Mouse (Mus musculus): ENCODE results near the gene Lrrc8e. TPM values are rescaled to one million over a fixed set of nuclear protein-coding genes. Genes with fewer than 3 reads are reported as not detected.
A peak's percentile ranks its signal among the peaks of the same experiment; 100 is the strongest.

Lrrc8e gene
- polyA plus RNA-seq, 1 experiment from 2014 or later, result 0.21 TPM

DNA sequence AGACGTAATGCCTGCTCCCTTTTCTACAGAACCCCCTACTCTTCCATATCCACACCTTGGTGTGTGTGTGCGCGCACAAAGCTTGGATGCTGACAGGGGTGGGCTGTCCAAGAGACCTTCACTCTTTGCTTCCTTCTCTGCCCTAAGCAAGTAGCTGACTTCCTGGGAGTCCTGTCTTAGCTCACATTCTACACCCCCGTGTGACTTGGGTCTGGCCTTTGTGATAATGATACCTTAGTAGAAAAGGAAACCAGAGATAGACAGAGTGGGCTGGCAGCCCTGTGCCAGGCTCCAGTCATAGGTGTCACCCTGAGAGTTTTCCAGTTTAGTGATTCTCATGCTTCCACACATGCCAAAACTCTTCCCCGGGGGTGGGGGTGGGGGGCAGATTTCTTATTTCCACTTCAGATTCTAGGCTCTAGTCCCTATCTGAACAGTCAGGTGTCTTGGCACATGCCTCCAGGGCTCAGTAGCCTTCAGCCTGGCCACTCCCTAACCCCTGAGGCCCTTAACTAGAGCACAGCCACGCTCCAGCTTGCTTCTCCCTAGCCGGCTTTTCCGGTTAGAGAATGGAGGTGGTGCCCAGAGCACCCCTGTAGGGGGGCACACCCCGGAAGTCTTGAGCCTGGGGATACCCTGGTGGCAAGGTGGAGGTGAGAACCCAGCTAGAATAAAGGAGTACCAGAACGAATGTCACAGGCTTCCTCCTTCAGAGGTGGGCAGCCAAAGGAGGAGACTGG lies 4.2 kb downstream of the Lrrc8e start:
- Histone ChIP-seq H3K36me3 (ENCODE audit: control insufficient read depth, insufficient read depth, low read length) (no peaks in the 10 kb centered on the region), H3K9me3 (ENCODE audit: control insufficient read depth, low read length) (no peaks in the 10 kb centered on the region), H3K9ac (ENCODE audit: low read depth, low read length) (no peak overlapping the region), H3K4me1 (replicated peaks; ENCODE audit: control insufficient read depth, insufficient read depth, low read length) (peaks cover 5% of the 10 kb centered on the region; the same call in 1 of the 2 replicates), H3K27ac (ENCODE audit: low read depth, low read length) (no peak overlapping the region), H3K4me3 (ENCODE audit: low read depth, low read length) (no peak overlapping the region), H3K27me3 (replicated peaks; ENCODE audit: control insufficient read depth, insufficient read depth, low read length) (peaks cover 25% of the 10 kb centered on the region), H3K4me2 (no peak overlapping the region)
- 0 out of 2 replicates have a peak, but pooled peaks have one; percentile 34 for ATAC-seq (replicated peaks; ENCODE audit: low FRiP score)
- WGBS, result 50% methylated on average over 10 of the region's 10 CpGs
- no peak for DNase-seq (ENCODE audit: low spot score)

DNA sequence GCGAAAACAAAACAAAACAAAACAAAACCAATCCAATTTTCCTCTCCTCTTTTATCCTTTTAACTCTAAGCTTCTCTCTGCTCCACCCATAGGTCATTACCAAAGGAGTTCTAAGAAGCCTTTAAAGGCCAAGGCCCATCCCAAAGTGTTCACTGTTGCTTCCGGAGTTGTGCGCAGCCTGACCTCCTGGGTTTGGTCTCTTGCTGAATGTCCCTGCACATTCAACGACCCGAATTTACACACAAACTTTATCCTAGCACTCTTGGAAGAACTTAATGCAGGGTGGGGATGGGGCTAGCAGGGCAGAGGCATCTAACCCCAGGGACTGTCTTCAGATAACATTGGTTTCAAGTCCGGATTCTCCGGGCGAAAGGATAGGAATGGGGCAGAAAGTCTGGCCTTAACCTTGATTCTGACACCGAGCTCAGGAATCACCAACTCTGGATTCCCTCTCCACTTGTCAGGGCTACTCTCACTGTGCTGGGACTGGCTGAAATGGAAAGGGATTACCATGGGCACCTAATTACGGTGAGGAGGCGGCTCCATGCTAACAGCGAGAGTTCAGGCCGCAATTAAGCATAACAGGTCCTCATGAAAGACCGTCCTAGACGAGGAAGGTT lies 11.3 kb downstream of the Lrrc8e start:
- H3K4me3 ChIP-seq (ENCODE audit: low read depth, low read length), result peak overlapping the region; percentile 69
- no peak for ATAC-seq (replicated peaks; ENCODE audit: low FRiP score)
- H3K36me3 ChIP-seq (ENCODE audit: control insufficient read depth, insufficient read depth, low read length), result peaks cover 2% of the 10 kb centered on the region; the same call in 1 of the 2 replicates
- H3K4me1 ChIP-seq (replicated peaks; ENCODE audit: control insufficient read depth, insufficient read depth, low read length), result peaks cover 15% of the 10 kb centered on the region
- peak; percentile 74 for DNase-seq (ENCODE audit: low spot score)
- WGBS, result 19% methylated on average over 15 of the region's 15 CpGs
- peak overlapping the region; percentile 90 for H3K9ac ChIP-seq (ENCODE audit: low read depth, low read length)
- H3K9me3 ChIP-seq (ENCODE audit: control insufficient read depth, low read length), result no peaks in the 10 kb centered on the region
- H3K27me3 ChIP-seq (replicated peaks; ENCODE audit: control insufficient read depth, insufficient read depth, low read length), result no peaks in the 10 kb centered on the region
- peak overlapping the region; percentile 80 for H3K4me2 ChIP-seq
- peak overlapping the region; percentile 95 for H3K27ac ChIP-seq (ENCODE audit: low read depth, low read length)

DNA sequence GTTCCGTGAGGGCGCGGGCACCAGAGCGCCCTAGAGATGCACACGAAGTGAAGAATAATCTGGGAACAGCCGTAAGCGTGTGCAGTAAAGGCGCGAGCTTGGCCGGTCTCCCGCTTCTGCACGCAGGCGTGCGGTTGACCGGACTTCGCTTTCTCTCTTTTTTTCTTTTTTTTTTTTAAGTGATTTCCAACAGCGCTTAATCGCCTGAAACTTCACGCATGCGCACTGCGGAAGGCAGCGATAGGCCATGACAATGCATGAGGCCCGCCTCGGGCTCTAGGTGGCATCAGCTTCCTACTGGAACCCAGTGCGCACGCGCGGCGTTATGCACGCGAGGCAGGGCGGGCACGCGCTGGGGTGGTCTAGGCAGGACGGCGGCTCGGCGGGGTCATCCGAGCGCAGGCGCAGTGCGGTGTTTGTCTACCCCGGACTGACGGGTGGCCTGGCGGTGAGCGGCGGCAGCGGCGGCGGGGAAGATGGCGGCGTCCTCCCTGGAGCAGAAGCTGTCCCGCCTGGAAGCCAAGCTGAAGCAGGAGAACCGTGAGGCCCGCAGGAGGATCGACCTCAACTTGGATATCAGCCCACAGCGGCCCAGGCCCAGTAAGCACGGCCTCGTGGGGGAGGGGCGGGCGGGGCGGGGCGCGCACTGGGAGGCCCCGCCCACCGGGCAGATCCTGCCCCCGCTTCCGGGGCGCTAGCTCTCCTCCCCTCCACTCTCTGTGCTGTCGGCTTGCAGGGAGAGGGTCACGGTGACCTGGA lies 12.0 kb downstream of the Lrrc8e start, which contains the start of the genes Map2k7 and Gm49320:
Gene Map2k7 (plus strand): TSS at position 307 of the 759 bp plus-strand sequence.
Gene Gm49320 (plus strand): TSS at position 432 of the 759 bp plus-strand sequence.
- peak within 1 kb of the TSS; percentile 69 for H3K4me3 ChIP-seq (ENCODE audit: low read depth, low read length)
- peak within 1 kb of the TSS; percentile 90 for H3K9ac ChIP-seq (ENCODE audit: low read depth, low read length)
- H3K27me3 ChIP-seq (replicated peaks; ENCODE audit: control insufficient read depth, insufficient read depth, low read length), result no peaks in the 10 kb centered on the region
- ATAC-seq (replicated peaks; ENCODE audit: low FRiP score) (peak; percentile 92), DNase-seq (ENCODE audit: low spot score) (peak; percentile 100)
- H3K9me3 ChIP-seq (ENCODE audit: control insufficient read depth, low read length), result no peaks in the 10 kb centered on the region
- WGBS, result under 1% methylated on average over 70 of the region's 71 CpGs
- H3K4me1 ChIP-seq (replicated peaks; ENCODE audit: control insufficient read depth, insufficient read depth, low read length), result peaks cover 15% of the 10 kb centered on the region
- H3K4me2 ChIP-seq, result peak within 1 kb of the TSS; percentile 80
- peak within 1 kb of the TSS; percentile 95 for H3K27ac ChIP-seq (ENCODE audit: low read depth, low read length)
- peaks cover 6% of the 10 kb centered on the region for H3K36me3 ChIP-seq (ENCODE audit: control insufficient read depth, insufficient read depth, low read length)

DNA sequence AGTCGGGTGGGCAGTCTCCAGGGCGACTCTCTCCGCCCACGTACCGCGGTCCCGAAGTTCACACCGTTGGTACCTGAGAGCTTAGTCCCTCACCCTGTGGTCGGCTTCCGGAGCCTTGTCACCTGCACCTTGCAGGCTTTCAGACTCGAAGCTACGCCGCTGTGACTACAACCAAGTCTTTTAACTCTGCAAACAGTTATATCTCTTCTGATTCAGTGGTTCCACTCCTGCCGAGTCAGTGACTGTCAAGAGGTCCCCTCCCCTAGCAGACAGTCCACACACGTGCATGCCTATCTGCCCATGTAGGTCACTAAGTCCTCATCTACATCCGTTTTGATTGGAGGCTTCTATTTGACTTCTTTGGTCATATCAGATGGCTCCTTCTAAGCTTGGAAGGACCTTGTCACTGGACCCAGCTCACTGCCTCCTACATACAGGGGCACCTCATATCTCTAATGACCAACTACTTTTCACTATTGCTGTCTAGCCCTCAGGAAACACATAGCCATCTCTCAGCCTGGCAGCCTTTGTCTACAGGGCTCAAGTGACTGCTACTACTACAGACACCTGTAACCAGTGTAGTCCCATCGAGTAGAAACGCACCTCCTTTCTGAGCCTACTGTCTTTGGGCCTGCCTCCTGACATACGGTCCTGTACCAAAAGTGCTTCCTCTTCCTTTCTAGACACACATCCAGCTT lies 12.7 kb downstream of the Lrrc8e start:
- H3K4me3 ChIP-seq (ENCODE audit: low read depth, low read length), result peak overlapping the region; percentile 69
- H3K27ac ChIP-seq (ENCODE audit: low read depth, low read length), result peak overlapping the region; percentile 95
- DNase-seq (ENCODE audit: low spot score) (no peak), ATAC-seq (replicated peaks; ENCODE audit: low FRiP score) (peak; percentile 33)
- H3K4me1 ChIP-seq (replicated peaks; ENCODE audit: control insufficient read depth, insufficient read depth, low read length), result peaks cover 15% of the 10 kb centered on the region
- peak overlapping the region; percentile 61 for H3K9ac ChIP-seq (ENCODE audit: low read depth, low read length)
- 11% methylated on average over 19 of the region's 19 CpGs for WGBS
- H3K36me3 ChIP-seq (ENCODE audit: control insufficient read depth, insufficient read depth, low read length), result peaks cover 13% of the 10 kb centered on the region
- H3K4me2 ChIP-seq, result peak overlapping the region; percentile 80
- no peaks in the 10 kb centered on the region for H3K9me3 ChIP-seq (ENCODE audit: control insufficient read depth, low read length)
- H3K27me3 ChIP-seq (replicated peaks; ENCODE audit: control insufficient read depth, insufficient read depth, low read length), result no peaks in the 10 kb centered on the region

DNA sequence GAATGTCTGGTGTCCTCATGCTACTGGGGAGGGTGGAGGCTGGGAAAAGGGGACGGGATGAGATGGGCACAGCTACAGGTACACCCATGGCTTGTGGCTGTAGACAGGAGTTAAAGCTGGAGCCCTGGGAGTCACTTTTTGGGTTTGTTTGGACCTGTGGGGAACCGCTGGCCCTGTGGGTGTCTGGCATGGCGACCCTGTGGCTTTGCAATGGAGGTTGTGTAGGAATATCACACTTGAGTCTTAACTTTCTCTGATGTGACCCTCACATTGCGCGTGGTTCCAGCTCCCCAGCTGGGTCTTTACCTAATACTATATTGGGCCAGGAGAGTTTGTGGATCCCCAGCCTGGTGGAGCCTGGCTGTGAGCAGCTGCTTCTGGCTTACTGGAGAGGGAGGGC lies 18.4 kb downstream of the Lrrc8e start:
- H3K9ac ChIP-seq (ENCODE audit: low read depth, low read length), result no peak overlapping the region
- DNase-seq (ENCODE audit: low spot score), result no peak
- H3K4me3 ChIP-seq (ENCODE audit: low read depth, low read length), result no peak overlapping the region
- ATAC-seq (replicated peaks; ENCODE audit: low FRiP score), result no peak
- no peak overlapping the region for H3K27ac ChIP-seq (ENCODE audit: low read depth, low read length)
- 91% methylated on average over 5 of the region's 5 CpGs for WGBS
- no peaks in the 10 kb centered on the region for H3K27me3 ChIP-seq (replicated peaks; ENCODE audit: control insufficient read depth, insufficient read depth, low read length)
- peaks cover 23% of the 10 kb centered on the region for H3K4me1 ChIP-seq (replicated peaks; ENCODE audit: control insufficient read depth, insufficient read depth, low read length)
- no peak overlapping the region for H3K4me2 ChIP-seq
- no peaks in the 10 kb centered on the region for H3K9me3 ChIP-seq (ENCODE audit: control insufficient read depth, low read length)
- H3K36me3 ChIP-seq (ENCODE audit: control insufficient read depth, insufficient read depth, low read length), result peaks cover 40% of the 10 kb centered on the region

DNA sequence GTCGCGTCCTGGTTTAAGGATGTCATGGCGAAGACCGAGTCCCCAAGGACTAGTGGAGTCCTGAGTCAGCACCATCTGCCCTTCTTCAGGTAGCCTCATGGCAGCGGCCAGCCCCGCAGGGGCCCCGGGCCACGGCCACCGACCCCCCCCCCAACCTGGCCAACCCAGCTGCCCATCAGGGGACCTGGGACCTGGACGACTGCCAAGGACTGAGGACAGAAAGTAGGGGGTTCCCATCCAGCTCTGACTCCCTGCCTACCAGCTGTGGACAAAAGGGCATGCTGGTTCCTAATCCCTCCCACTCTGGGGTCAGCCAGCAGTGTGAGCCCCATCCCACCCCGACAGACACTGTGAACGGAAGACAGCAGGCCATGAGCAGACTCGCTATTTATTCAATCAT lies 19.1 kb downstream of the Lrrc8e start:
- no peaks in the 10 kb centered on the region for H3K9me3 ChIP-seq (ENCODE audit: control insufficient read depth, low read length)
- H3K9ac ChIP-seq (ENCODE audit: low read depth, low read length), result no peak overlapping the region
- no peak overlapping the region for H3K4me2 ChIP-seq
- DNase-seq (ENCODE audit: low spot score), result no peak
- no peak overlapping the region for H3K4me3 ChIP-seq (ENCODE audit: low read depth, low read length)
- no peak overlapping the region for H3K27ac ChIP-seq (ENCODE audit: low read depth, low read length)
- 87% methylated on average over 13 of the region's 13 CpGs for WGBS
- peaks cover 40% of the 10 kb centered on the region for H3K36me3 ChIP-seq (ENCODE audit: control insufficient read depth, insufficient read depth, low read length)
- no peaks in the 10 kb centered on the region for H3K27me3 ChIP-seq (replicated peaks; ENCODE audit: control insufficient read depth, insufficient read depth, low read length)
- ATAC-seq (replicated peaks; ENCODE audit: low FRiP score), result no peak
- peaks cover 21% of the 10 kb centered on the region for H3K4me1 ChIP-seq (replicated peaks; ENCODE audit: control insufficient read depth, insufficient read depth, low read length)

DNA sequence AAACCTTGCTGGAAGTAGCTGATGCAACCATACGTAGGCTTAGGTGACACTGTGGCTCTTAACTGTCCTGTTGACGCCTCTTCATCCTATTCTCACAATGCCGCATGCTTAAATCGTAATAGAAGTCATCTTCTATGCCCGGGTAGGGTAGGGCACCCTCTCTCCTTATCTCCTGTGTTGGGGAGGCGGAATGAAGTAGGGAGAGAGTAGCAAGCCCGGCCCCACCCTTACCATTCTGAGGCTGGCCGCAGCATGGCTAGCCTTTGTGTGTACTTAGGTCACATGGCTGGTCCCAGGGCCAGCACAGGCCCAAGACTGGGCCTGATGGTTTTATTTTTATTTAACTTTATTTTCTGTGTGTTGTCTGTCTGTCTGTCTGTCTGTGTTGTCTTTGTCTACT lies 20.6 kb downstream of the Lrrc8e start:
- no peak overlapping the region for H3K9ac ChIP-seq (ENCODE audit: low read depth, low read length)
- DNase-seq (ENCODE audit: low spot score), result no peak
- no peak overlapping the region for H3K27ac ChIP-seq (ENCODE audit: low read depth, low read length)
- no peak overlapping the region for H3K4me3 ChIP-seq (ENCODE audit: low read depth, low read length)
- H3K27me3 ChIP-seq (replicated peaks; ENCODE audit: control insufficient read depth, insufficient read depth, low read length), result no peaks in the 10 kb centered on the region
- peaks cover 18% of the 10 kb centered on the region for H3K4me1 ChIP-seq (replicated peaks; ENCODE audit: control insufficient read depth, insufficient read depth, low read length)
- no peak overlapping the region for H3K4me2 ChIP-seq
- no peak for ATAC-seq (replicated peaks; ENCODE audit: low FRiP score)
- WGBS, result 82% methylated on average over 8 of the region's 8 CpGs
- H3K9me3 ChIP-seq (ENCODE audit: control insufficient read depth, low read length), result no peaks in the 10 kb centered on the region
- H3K36me3 ChIP-seq (ENCODE audit: control insufficient read depth, insufficient read depth, low read length), result peaks cover 38% of the 10 kb centered on the region

DNA sequence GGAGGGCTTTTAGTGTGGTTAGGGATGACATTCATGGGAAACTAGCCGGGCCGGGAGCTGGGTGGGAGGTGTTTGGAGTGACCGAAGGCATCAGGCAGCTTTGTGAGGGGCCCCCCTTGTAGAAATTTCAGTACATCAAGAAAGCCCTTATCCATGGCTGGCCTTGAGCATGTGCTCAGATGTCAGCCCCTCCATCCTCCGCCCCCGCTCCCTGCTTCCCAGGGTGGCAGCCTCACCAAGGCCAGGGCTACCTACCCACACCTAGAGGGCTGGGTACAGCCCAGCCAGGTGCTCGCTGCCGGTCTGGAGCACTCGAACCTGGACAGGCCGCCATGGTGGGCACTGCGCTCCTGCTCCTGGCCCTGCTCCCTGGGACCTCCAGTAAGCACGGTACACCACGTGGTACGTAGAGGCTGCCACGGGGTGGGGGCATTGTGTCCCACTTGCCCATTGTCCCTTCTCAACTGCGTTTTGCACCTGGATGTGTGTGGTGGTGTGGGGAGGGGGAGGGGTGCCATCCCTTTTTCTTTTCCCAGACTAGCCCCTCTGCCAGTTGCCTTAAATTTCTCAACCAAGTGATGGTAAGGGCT lies 21.4 kb downstream of the Lrrc8e start, which contains the start of gene Tgfbr3l:
Gene Tgfbr3l (plus strand): TSS at position 264 of the 590 bp plus-strand sequence.
- no peaks in the 10 kb centered on the region for H3K9me3 ChIP-seq (ENCODE audit: control insufficient read depth, low read length)
- 78% methylated on average over 15 of the region's 15 CpGs for WGBS
- H3K4me2 ChIP-seq, result no peak within 1 kb of the TSS
- no peak within 1 kb of the TSS for H3K9ac ChIP-seq (ENCODE audit: low read depth, low read length)
- DNase-seq (ENCODE audit: low spot score), result no peak
- H3K36me3 ChIP-seq (ENCODE audit: control insufficient read depth, insufficient read depth, low read length), result peaks cover 38% of the 10 kb centered on the region
- no peak for ATAC-seq (replicated peaks; ENCODE audit: low FRiP score)
- H3K4me3 ChIP-seq (ENCODE audit: low read depth, low read length), result no peak within 1 kb of the TSS
- no peaks in the 10 kb centered on the region for H3K27me3 ChIP-seq (replicated peaks; ENCODE audit: control insufficient read depth, insufficient read depth, low read length)
- no peak within 1 kb of the TSS for H3K27ac ChIP-seq (ENCODE audit: low read depth, low read length)
- H3K4me1 ChIP-seq (replicated peaks; ENCODE audit: control insufficient read depth, insufficient read depth, low read length), result peaks cover 20% of the 10 kb centered on the region

Data from liver, embryonic 11.5 days (tissue).